Mouse (Mus musculus) neutrophil, adult 83 days (primary cell): ENCODE data around the gene Gm4907. TPM values are rescaled to one million over a fixed set of nuclear protein-coding genes. Genes with fewer than 3 reads are reported as not detected.

Source experiments
- total RNA-seq, 2 experiments: library from RNA; stranded (reverse); gene quantifications; one replicate each; pipeline ENCODE4 v1.2.4; 2023

Gene Gm4907
- total RNA-seq = not detected

DNA sequence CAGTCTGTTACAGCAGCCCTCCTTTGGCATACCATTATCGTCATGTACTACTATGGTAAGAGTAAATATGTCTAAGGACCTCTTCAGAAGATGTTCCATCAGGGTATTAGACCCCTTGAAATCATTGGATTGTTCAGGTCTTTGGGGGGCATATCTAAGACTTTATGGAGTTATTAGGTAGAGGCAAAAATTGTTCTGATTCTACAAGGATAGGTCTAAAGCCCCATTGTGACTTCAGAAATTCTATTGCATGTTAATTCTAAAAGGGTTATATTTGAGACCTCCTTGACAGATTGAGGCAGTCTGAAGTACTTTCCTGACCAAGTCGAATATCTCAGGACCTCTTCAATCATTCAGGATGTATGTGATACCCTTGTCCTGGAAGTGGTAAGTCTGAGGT, at the start of gene Gm4907:
Gm4907 (plus strand) TSS at position 301 of the 400 bp plus-strand sequence.

Other genes with a start within 250 kb of the Gm4907 start
- 10 to 100 TPM; 11.9 to 20.5 TPM for gene Wdr44, start 189.5 kb upstream of the Gm4907 start, total RNA-seq
- gene Gm4985, start 76.4 kb downstream of the Gm4907 start, total RNA-seq = not detected